Mouse (Mus musculus) heart, embryonic 12.5 days (tissue): Measurements from ENCODE around the gene Klhdc9. TPM values are rescaled to one million over a fixed set of nuclear protein-coding genes. Genes with fewer than 3 reads are reported as not detected.

Source experiments
- ATAC-seq: fragments of 200-750 bp; cut with Nextera tagmentation; 2 replicates; pipeline ENCODE4 v1.8.0; 2017; ENCODE audit warnings: moderate TSS enrichment, moderate library complexity; ENCODE audit not compliant: insufficient number of reproducible peaks, low FRiP score
- H3K27ac ChIP-seq: fragments of 300-500 bp; sonication (generic); 2 replicates; pipeline ENCODE4 v1.5.1; 2016; ENCODE audit warnings: mild to moderate bottlenecking, moderate library complexity; ENCODE audit not compliant: poor library complexity, severe bottlenecking
- H3K27me3 ChIP-seq: fragments of 300-500 bp; sonication (generic); replicated peaks from 2 replicates; pipeline ENCODE4 v1.6.1; 2016; ENCODE audit warnings: mild to moderate bottlenecking, moderate library complexity
- H3K36me3 ChIP-seq: fragments of 300-500 bp; sonication (generic); 2 replicates; pipeline ENCODE4 v1.6.1; 2016; ENCODE audit warnings: mild to moderate bottlenecking, moderate library complexity
- H3K4me1 ChIP-seq: fragments of 300-500 bp; sonication (generic); replicated peaks from 2 replicates; pipeline ENCODE4 v1.6.1; 2016; ENCODE audit warnings: mild to moderate bottlenecking
- H3K4me2 ChIP-seq: fragments of 300-500 bp; sonication (generic); 2 replicates; pipeline ENCODE4 v1.6.1; 2016; ENCODE audit warnings: mild to moderate bottlenecking, moderate library complexity
- H3K4me3 ChIP-seq: fragments of 300-500 bp; sonication (generic); 2 replicates; pipeline ENCODE4 v1.5.1; 2016; ENCODE audit warnings: mild to moderate bottlenecking
- H3K9ac ChIP-seq: fragments of 300-500 bp; sonication (generic); 2 replicates; pipeline ENCODE4 v1.6.1; 2016; ENCODE audit warnings: mild to moderate bottlenecking, moderate library complexity
- H3K9me3 ChIP-seq: fragments of 300-500 bp; sonication (generic); replicated peaks from 2 replicates; pipeline ENCODE4 v1.6.1; 2016; ENCODE audit warnings: mild to moderate bottlenecking, moderate library complexity
- WGBS: fragments of 180-500 bp; shearing (Covaris S2); methylation state at CpG from one replicate; pipeline ENCODE4 v1.1.7; 2016; 5-methylcytosine and 5-hydroxymethylcytosine counted together
- polyA plus RNA-seq: library from polyadenylated mRNA; unstranded; fragments of >200 nt; fragmentation: Nextera tagmentation; extraction: Ambion mirVana; gene quantifications from 2 replicates; pipeline ENCODE4 v1.2.1, GENCODE M21; 2016

The Klhdc9 gene
- polyA plus RNA-seq, result 0.46 and 0.74 TPM in 2 replicates

- no peak within 1 kb of the TSS for H3K27ac ChIP-seq
- peaks cover 7% of the 10 kb centered on the region; the same call in 1 of the 2 replicates for H3K9me3 ChIP-seq
- peak; percentile 90 for ATAC-seq
- H3K27me3 ChIP-seq, result no peaks in the 10 kb centered on the region
- peaks cover 10% of the 10 kb centered on the region for H3K4me1 ChIP-seq
- H3K4me3 ChIP-seq, result peak within 1 kb of the TSS; percentile 57
- WGBS, result under 1% methylated on average over 21 of the region's 21 CpGs
- H3K9ac ChIP-seq, result peak within 1 kb of the TSS; percentile 70
- H3K36me3 ChIP-seq, result peaks cover 31% of the 10 kb centered on the region
- H3K4me2 ChIP-seq, result peak within 1 kb of the TSS; percentile 86
These were observed at the start of gene Klhdc9 for GRCm38 (mm10) chr1:171360656-171361055. Gene Klhdc9, minus strand, starts transcription at chr1:171360798.

GRCm38 (mm10) chr1:171410231-171410630 is 49.6 kb upstream of the Klhdc9 start:
- no peaks in the 10 kb centered on the region for H3K9me3 ChIP-seq
- H3K27me3 ChIP-seq, result peaks cover 18% of the 10 kb centered on the region; the same call in 1 of the 2 replicates
- H3K36me3 ChIP-seq, result peaks cover 4% of the 10 kb centered on the region
- H3K4me2 ChIP-seq, result no peak overlapping the region
- ATAC-seq, result no peak
- no peak overlapping the region for H3K27ac ChIP-seq
- 75% methylated on average over 1 of the region's 1 CpGs for WGBS
- H3K4me3 ChIP-seq, result no peak overlapping the region
- peaks cover 17% of the 10 kb centered on the region for H3K4me1 ChIP-seq
- no peak overlapping the region for H3K9ac ChIP-seq

GRCm38 (mm10) chr1:171407263-171407662 is 46.7 kb upstream of the Klhdc9 start:
- Histone ChIP-seq H3K36me3 (no peaks in the 10 kb centered on the region), H3K27me3 (peaks cover 18% of the 10 kb centered on the region; the same call in 1 of the 2 replicates), H3K9me3 (no peaks in the 10 kb centered on the region), H3K27ac (no peak overlapping the region), H3K9ac (no peak overlapping the region), H3K4me3 (no peak overlapping the region), H3K4me2 (no peak overlapping the region), H3K4me1 (no peaks in the 10 kb centered on the region; the same call in 1 of the 2 replicates)
- no peak for ATAC-seq
- 63% methylated on average over 5 of the region's 5 CpGs for WGBS

GRCm38 (mm10) chr1:171402991-171403390 is 42.4 kb upstream of the Klhdc9 start:
- H3K27me3 ChIP-seq, result peaks cover 7% of the 10 kb centered on the region; the same call in 1 of the 2 replicates
- no peaks in the 10 kb centered on the region for H3K9me3 ChIP-seq
- no peak overlapping the region for H3K27ac ChIP-seq
- WGBS, result 81% methylated on average over 9 of the region's 9 CpGs
- H3K4me1 ChIP-seq, result no peaks in the 10 kb centered on the region
- no peak overlapping the region for H3K4me2 ChIP-seq
- no peak for ATAC-seq
- H3K4me3 ChIP-seq, result no peak overlapping the region
- H3K9ac ChIP-seq, result no peak overlapping the region
- H3K36me3 ChIP-seq, result no peaks in the 10 kb centered on the region

- Histone ChIP-seq H3K4me2 (no peak overlapping the region), H3K4me3 (no peak overlapping the region), H3K4me1 (no peaks in the 10 kb centered on the region), H3K27ac (no peak overlapping the region), H3K9ac (no peak overlapping the region), H3K27me3 (0 out of 2 replicates have a peak, but pooled peaks cover 4% of the 10 kb centered on the region), H3K36me3 (no peaks in the 10 kb centered on the region), H3K9me3 (no peaks in the 10 kb centered on the region)
- WGBS, result 73% methylated on average over 4 of the region's 4 CpGs
- no peak for ATAC-seq
These were observed 41.2 kb upstream of the Klhdc9 start for GRCm38 (mm10) chr1:171401821-171402220.

- Histone ChIP-seq H3K9me3 (no peaks in the 10 kb centered on the region), H3K4me2 (no peak overlapping the region), H3K9ac (no peak overlapping the region), H3K27ac (no peak overlapping the region), H3K4me3 (no peak overlapping the region), H3K4me1 (no peaks in the 10 kb centered on the region; the same call in 1 of the 2 replicates), H3K27me3 (peaks cover 13% of the 10 kb centered on the region), H3K36me3 (no peaks in the 10 kb centered on the region)
- 75% methylated on average over 4 of the region's 4 CpGs for WGBS
- ATAC-seq, result no peak
These were observed 29.5 kb upstream of the Klhdc9 start for GRCm38 (mm10) chr1:171390101-171390500.

- Histone ChIP-seq H3K27me3 (peaks cover 21% of the 10 kb centered on the region), H3K9me3 (no peaks in the 10 kb centered on the region), H3K4me3 (no peak within 1 kb of the TSS), H3K27ac (no peak within 1 kb of the TSS), H3K4me2 (no peak within 1 kb of the TSS), H3K36me3 (no peaks in the 10 kb centered on the region), H3K4me1 (no peaks in the 10 kb centered on the region; the same call in 1 of the 2 replicates), H3K9ac (no peak within 1 kb of the TSS)
- 66% methylated on average over 15 of the region's 15 CpGs for WGBS
- no peak for ATAC-seq
These were observed 27.9 kb upstream of the Klhdc9 start, which contains the start of gene Arhgap30 for GRCm38 (mm10) chr1:171388376-171389102. Gene Arhgap30, plus strand, starts transcription at chr1:171388954.

GRCm38 (mm10) chr1:171387099-171387498 is 26.5 kb upstream of the Klhdc9 start:
- H3K4me3 ChIP-seq, result peak overlapping the region; percentile 25
- WGBS, result 16% methylated on average over 6 of the region's 6 CpGs
- no peaks in the 10 kb centered on the region for H3K9me3 ChIP-seq
- H3K27ac ChIP-seq, result no peak overlapping the region
- H3K9ac ChIP-seq, result no peak overlapping the region
- peak overlapping the region; percentile 63 for H3K4me2 ChIP-seq
- no peaks in the 10 kb centered on the region; the same call in 1 of the 2 replicates for H3K4me1 ChIP-seq
- ATAC-seq, result no peak
- peaks cover 24% of the 10 kb centered on the region for H3K27me3 ChIP-seq
- no peaks in the 10 kb centered on the region for H3K36me3 ChIP-seq

- 55% methylated on average over 9 of the region's 9 CpGs for WGBS
These were observed 24.6 kb upstream of the Klhdc9 start for GRCm38 (mm10) chr1:171385171-171385570.

GRCm38 (mm10) chr1:171384361-171384760 is 23.8 kb upstream of the Klhdc9 start:
- Histone ChIP-seq H3K9me3 (no peaks in the 10 kb centered on the region), H3K4me1 (peaks cover 9% of the 10 kb centered on the region), H3K27me3 (peaks cover 46% of the 10 kb centered on the region), H3K4me2 (no peak overlapping the region), H3K36me3 (no peaks in the 10 kb centered on the region), H3K27ac (no peak overlapping the region), H3K9ac (no peak overlapping the region), H3K4me3 (no peak overlapping the region)
- 54% methylated on average over 9 of the region's 9 CpGs for WGBS
- ATAC-seq, result no peak

More at GRCm38 (mm10) chr1:171385171-171385570, 24.6 kb upstream of the Klhdc9 start:
- Histone ChIP-seq H3K27me3 (peaks cover 40% of the 10 kb centered on the region), H3K4me1 (peaks cover 2% of the 10 kb centered on the region), H3K4me3 (no peak overlapping the region), H3K36me3 (no peaks in the 10 kb centered on the region), H3K9ac (no peak overlapping the region), H3K9me3 (no peaks in the 10 kb centered on the region), H3K27ac (no peak overlapping the region), H3K4me2 (no peak overlapping the region)
- no peak for ATAC-seq

GRCm38 (mm10) chr1:171382096-171382620 is 21.6 kb upstream of the Klhdc9 start:
- peaks cover 48% of the 10 kb centered on the region for H3K27me3 ChIP-seq
- H3K9me3 ChIP-seq, result no peaks in the 10 kb centered on the region
- ATAC-seq, result no peak
- H3K27ac ChIP-seq, result no peak overlapping the region
- H3K4me2 ChIP-seq, result no peak overlapping the region
- H3K36me3 ChIP-seq, result no peaks in the 10 kb centered on the region
- 80% methylated on average over 11 of the region's 11 CpGs for WGBS
- no peak overlapping the region for H3K4me3 ChIP-seq
- H3K9ac ChIP-seq, result no peak overlapping the region
- peaks cover 9% of the 10 kb centered on the region for H3K4me1 ChIP-seq
